Mouse (Mus musculus) stomach, postnatal 0 days (tissue): ENCODE data around the gene Tfeb. TPM values are rescaled to one million over a fixed set of nuclear protein-coding genes. Genes with fewer than 3 reads are reported as not detected.

Experiments
- ATAC-seq: fragments of 200-750 bp; cut with Nextera tagmentation; 2 replicates; pipeline ENCODE4 v1.8.0; 2017; ENCODE audit not compliant: low FRiP score, low TSS enrichment
- DNase-seq: peaks from one replicate; pipeline ENCODE4 v3.0.0-alpha.2; 2016; ENCODE audit warnings: low spot score
- H3K27ac ChIP-seq: fragments of 300-500 bp; sonication (generic); replicated peaks from 2 replicates; pipeline ENCODE4 v1.5.1; 2014; ENCODE audit warnings: mild to moderate bottlenecking, control low read depth
- H3K27me3 ChIP-seq: fragments of 300-500 bp; sonication (generic); 2 replicates; pipeline ENCODE4 v1.6.1; 2014; ENCODE audit warnings: low read length; ENCODE audit not compliant: control insufficient read depth, insufficient read depth
- H3K36me3 ChIP-seq: fragments of 300-500 bp; sonication (generic); 2 replicates; pipeline ENCODE4 v1.6.1; 2014; ENCODE audit warnings: low read length, mixed read lengths; ENCODE audit not compliant: control insufficient read depth, insufficient read depth
- H3K4me1 ChIP-seq: fragments of 300-500 bp; sonication (generic); replicated peaks from 2 replicates; pipeline ENCODE4 v1.6.1; 2014; ENCODE audit warnings: antibody characterized with exemption; ENCODE audit not compliant: control insufficient read depth, insufficient read depth
- H3K4me2 ChIP-seq: fragments of 300-500 bp; sonication (generic); replicated peaks from 2 replicates; pipeline ENCODE4 v1.6.1; 2014; ENCODE audit warnings: low read depth, mild to moderate bottlenecking, control low read depth, moderate library complexity
- H3K4me3 ChIP-seq: fragments of 300-500 bp; sonication (generic); 2 replicates; pipeline ENCODE4 v1.5.1; 2014; ENCODE audit warnings: low read depth, low read length, control low read depth
- H3K9ac ChIP-seq: fragments of 300-500 bp; sonication (generic); 2 replicates; pipeline ENCODE4 v1.6.1; 2014; ENCODE audit warnings: mild to moderate bottlenecking, low read length, control low read depth, mixed read lengths
- H3K9me3 ChIP-seq: fragments of 300-500 bp; sonication (generic); 2 replicates; pipeline ENCODE4 v1.6.1; 2016; ENCODE audit warnings: low read length; ENCODE audit not compliant: control insufficient read depth
- CTCF ChIP-seq: IDR thresholded peaks from 2 replicates; pipeline ENCODE4 v1.5.1; 2016; ENCODE audit warnings: antibody characterized with exemption, low read depth, mild to moderate bottlenecking, moderate library complexity
- EP300 ChIP-seq: optimal IDR thresholded peaks from 2 replicates; pipeline ENCODE3; 2016; ENCODE audit warnings: antibody characterized with exemption
- WGBS: fragments of 180-500 bp; shearing (Covaris S2); extraction: QIAGEN DNeasy Blood & Tissue Kit; methylation state at CpG from one replicate; pipeline ENCODE4 v1.1.7; 2014; 5-methylcytosine and 5-hydroxymethylcytosine counted together
- polyA plus RNA-seq: library from polyadenylated mRNA; unstranded; fragments of >200 nt; fragmentation: Nextera tagmentation; extraction: Ambion mirVana; gene quantifications from 2 replicates; pipeline ENCODE4 v1.2.1, GENCODE M21; 2015

Gene Tfeb
- polyA plus RNA-seq, 1 experiment from 2014 or later = 10.4 TPM

DNA sequence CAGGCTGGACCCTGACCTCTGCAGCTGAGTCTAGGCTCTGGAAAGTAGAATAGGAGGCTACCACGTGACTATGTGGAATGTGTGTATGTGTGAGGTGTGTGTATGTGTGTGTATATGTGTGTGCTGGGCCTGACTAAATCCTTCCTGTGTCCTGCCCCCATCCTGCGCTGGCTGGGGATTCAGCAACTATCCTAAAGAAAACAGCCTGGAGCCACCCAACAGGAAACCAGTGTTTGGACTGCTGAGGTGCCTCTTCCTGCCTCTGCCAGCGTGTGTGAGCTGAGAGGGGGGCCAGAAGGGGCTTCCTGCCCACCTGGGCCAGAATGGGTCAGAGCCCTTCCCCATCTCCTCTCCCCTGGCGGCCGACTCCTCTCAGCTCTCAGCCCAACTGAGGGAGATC is 76.8 kb downstream of the Tfeb start:
- ATAC-seq = peak; percentile 51
- TF ChIP-seq CTCF (no peak), EP300 (no peak)
- H3K9ac ChIP-seq = no peak overlapping the region
- no peak for DNase-seq
- H3K27ac ChIP-seq = no peak overlapping the region
- no peak overlapping the region for H3K4me3 ChIP-seq
- H3K4me2 ChIP-seq = no peak overlapping the region
- peaks cover 6% of the 10 kb centered on the region; the same call in 1 of the 2 replicates for H3K36me3 ChIP-seq
- no peaks in the 10 kb centered on the region for H3K9me3 ChIP-seq
- H3K4me1 ChIP-seq = no peaks in the 10 kb centered on the region
- H3K27me3 ChIP-seq = no peaks in the 10 kb centered on the region
- 35% methylated on average over 5 of the region's 5 CpGs for WGBS

DNA sequence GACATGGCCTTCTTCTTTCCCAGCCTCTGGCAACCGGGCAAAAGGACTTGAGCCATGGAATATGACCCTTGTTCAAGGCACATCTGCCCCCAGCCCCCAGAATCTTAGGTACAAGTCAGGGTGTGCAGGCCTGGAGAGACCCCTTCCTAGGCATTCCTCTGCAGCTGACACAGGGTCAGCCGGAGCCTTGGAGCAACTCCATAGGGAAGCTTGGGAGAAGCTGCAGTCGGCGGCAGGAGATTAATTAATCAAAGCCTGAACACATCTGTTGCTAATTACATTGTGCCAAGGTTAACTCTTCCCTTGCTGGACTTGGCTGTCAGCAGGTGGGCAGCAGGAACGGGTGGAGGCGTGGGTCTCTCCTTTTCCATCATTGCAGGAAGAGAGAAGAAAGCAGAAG is 77.7 kb downstream of the Tfeb start:
- no peaks in the 10 kb centered on the region for H3K4me1 ChIP-seq
- H3K27ac ChIP-seq = no peak overlapping the region; the same call in 1 of the 2 replicates
- no peaks in the 10 kb centered on the region for H3K27me3 ChIP-seq
- TF ChIP-seq EP300 (no peak), CTCF (no peak)
- H3K36me3 ChIP-seq = peaks cover 6% of the 10 kb centered on the region; the same call in 1 of the 2 replicates
- ATAC-seq (no peak), DNase-seq (no peak)
- no peaks in the 10 kb centered on the region for H3K9me3 ChIP-seq
- H3K4me3 ChIP-seq = no peak overlapping the region
- H3K9ac ChIP-seq = no peak overlapping the region
- H3K4me2 ChIP-seq = no peak overlapping the region
- WGBS = 21% methylated on average over 6 of the region's 6 CpGs

DNA sequence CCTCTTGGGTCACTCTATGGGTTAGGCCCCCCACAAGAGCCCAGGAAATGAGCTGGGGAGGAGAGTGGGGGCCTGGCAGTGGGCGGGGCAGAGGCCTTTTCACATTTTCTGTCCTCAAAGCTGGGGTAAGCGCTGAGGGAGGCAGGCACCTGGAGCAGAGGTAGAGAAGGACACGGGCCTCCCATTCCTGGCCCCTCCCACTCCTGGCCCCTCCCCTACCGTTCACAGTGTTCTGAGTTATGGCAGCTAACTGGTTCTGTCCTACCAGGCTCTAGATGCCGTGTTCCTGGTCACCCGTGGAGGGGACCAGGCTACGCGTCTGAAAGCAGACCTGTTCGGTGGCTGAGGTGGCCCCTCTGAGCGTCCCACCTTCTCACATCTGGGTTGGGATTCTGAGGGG is 78.6 kb downstream of the Tfeb start:
- no peak for DNase-seq
- Histone ChIP-seq H3K4me3 (no peak overlapping the region), H3K36me3 (peaks cover 7% of the 10 kb centered on the region; the same call in 1 of the 2 replicates), H3K4me1 (no peaks in the 10 kb centered on the region), H3K27me3 (no peaks in the 10 kb centered on the region), H3K27ac (no peak overlapping the region), H3K9me3 (no peaks in the 10 kb centered on the region), H3K4me2 (no peak overlapping the region), H3K9ac (no peak overlapping the region)
- ATAC-seq = no peak
- 59% methylated on average over 10 of the region's 10 CpGs for WGBS
- TF ChIP-seq EP300 = no peak
- no peak for TF ChIP-seq CTCF

DNA sequence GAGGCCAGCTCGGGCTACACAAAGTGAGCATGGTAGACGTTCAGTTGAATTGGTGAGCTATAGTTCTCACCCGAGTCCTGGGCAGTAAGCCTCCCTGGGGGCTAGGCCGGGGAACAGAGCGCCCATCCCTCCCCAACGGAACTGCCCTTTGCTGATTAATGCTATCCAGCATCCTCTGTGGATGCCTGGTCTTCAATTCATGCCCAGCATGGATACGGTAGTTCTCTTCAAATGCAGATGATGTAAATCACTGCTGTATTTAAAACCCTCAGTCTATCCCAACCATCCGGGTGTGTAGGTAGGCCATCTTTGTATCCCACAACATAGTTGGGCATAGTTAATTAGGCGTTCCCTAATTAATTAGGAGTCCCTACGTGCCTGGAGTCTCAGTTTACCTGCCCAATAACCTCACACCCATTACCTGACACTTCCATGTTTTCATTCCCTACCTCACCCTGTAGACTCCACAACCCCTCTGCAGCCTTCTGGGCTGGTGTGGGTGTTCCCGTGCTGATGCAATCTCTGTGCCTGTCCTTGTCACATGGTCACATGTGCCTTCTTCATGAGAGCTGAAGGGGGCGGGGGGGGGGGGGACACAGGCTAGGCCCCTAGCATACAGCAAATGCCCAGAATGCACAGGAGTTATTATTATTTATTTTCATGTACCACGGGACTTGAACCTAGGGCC is 81.4 kb downstream of the Tfeb start:
- Histone ChIP-seq H3K9me3 (no peaks in the 10 kb centered on the region), H3K4me1 (no peaks in the 10 kb centered on the region), H3K9ac (no peak overlapping the region), H3K4me3 (no peak overlapping the region), H3K36me3 (peaks cover 8% of the 10 kb centered on the region), H3K27ac (no peak overlapping the region), H3K27me3 (no peaks in the 10 kb centered on the region), H3K4me2 (no peak overlapping the region)
- TF ChIP-seq CTCF (no peak), EP300 (no peak)
- WGBS = 90% methylated on average over 13 of the region's 13 CpGs
- ATAC-seq (no peak), DNase-seq (no peak)

DNA sequence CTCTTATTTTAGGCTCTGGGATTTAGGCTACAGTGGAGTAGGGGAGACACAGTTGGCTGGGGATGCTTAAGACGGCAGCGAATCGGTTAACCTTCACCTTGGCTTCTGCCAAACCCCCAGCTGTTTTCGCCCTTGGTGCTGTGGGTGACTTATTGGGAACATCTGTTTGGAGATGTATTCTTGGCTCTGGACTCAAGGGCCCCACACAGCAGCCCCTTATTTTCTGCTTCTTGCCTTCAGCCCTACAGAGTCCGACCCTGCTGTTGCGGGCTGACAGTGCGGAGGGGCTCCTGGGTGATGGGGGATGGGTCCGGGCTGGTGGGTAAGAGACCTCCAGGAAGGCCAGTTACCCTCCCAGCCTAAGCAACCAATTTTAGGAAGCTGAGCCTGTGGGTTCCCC is 84.5 kb downstream of the Tfeb start:
- TF ChIP-seq EP300 (no peak), CTCF (no peak)
- ATAC-seq (no peak), DNase-seq (no peak)
- Histone ChIP-seq H3K27ac (no peak overlapping the region), H3K27me3 (no peaks in the 10 kb centered on the region), H3K9me3 (no peaks in the 10 kb centered on the region), H3K4me1 (no peaks in the 10 kb centered on the region), H3K36me3 (peaks cover 9% of the 10 kb centered on the region), H3K4me2 (no peak overlapping the region; the same call in 1 of the 2 replicates), H3K9ac (no peak overlapping the region), H3K4me3 (no peak overlapping the region)
- 65% methylated on average over 8 of the region's 8 CpGs for WGBS

DNA sequence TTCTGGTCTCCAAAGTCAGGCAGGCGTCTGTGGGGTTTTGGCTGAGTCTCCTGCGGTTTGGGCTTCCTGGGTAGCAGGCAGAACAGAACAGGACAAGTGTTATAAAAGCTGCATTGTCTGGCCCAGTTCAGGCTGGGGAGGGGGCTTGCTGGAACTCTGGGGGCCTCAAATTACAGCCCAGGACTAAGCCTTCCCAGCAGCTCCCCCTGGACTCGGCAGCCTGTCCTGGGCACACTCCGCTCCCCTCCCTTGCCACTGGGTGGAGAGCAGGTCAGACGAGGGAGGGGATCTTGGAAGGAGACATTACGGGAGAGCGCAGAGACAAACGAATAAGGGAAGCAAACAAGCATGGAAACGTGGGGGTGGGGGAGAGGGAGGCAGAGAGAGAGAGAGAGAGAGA is 94.3 kb downstream of the Tfeb start:
- 35% methylated on average over 9 of the region's 9 CpGs for WGBS
- ATAC-seq (no peak), DNase-seq (no peak)
- TF ChIP-seq EP300 = no peak
- peak; percentile 25 for TF ChIP-seq CTCF
- Histone ChIP-seq H3K4me1 (no peaks in the 10 kb centered on the region), H3K36me3 (no peaks in the 10 kb centered on the region; the same call in 1 of the 2 replicates), H3K4me2 (peak overlapping the region; percentile 83), H3K27ac (no peak overlapping the region), H3K27me3 (no peaks in the 10 kb centered on the region), H3K4me3 (peak overlapping the region; percentile 64; the same call in 1 of the 2 replicates), H3K9ac (no peak overlapping the region), H3K9me3 (no peaks in the 10 kb centered on the region)
